Mouse (Mus musculus) mouse trophoblast stem cell (cell line): ENCODE data around the gene Bcdin3d.

Experiments
- in situ Hi-C, 2 experiments: fragments of 300-500 bp; cut with MseI, MboI; formaldehyde crosslinking; loops; 2 replicates in 1 of 2; 3 replicates in 1 of 2; pipeline ENCODE4 v1.15.1; 2025

The Bcdin3d gene

DNA sequence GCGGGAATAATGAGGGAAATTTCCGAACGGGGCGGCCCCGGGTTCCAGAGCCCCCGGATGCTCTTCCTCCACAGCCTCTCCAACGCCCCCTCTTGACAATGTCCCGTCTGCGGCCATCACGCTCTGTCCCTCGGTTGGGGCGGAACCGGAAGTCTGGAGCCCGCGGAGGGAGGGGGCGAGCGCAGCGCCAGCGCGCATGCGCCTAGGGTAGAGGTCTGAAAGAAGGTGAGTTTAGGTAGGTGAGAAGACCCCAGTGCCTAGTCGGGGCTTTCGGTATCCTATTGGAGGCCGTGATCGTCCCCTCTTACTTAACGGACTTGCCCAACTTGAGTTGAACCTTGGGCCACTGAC is at the start of gene Bcdin3d:
Bcdin3d (minus strand) TSS at position 155 of the 351 bp plus-strand sequence.
- in situ Hi-C loops, result loop anchor here in 1 of 2 experiments (5.0 kb wide), 1 partner anchor 57 kb away; no protein-coding TSS in a partner anchor

DNA sequence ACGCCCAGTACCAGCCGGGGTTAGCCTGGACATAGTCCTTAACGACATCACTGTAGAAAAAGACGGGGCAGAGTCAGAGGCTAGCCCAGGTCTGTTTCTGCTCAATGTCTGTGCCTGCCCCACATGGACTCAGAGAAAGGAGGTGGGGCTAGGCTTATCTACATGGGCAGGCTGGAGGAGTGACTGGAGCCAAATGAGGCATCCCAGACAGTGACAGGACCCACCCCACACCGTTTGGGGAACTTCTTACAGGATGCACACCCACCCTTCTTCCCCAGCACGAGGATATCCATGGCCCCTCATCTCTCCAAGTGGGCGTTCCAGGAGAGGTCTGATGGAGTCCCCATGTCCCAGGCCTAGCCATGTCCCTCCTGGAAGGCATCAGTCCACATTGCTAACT is 45.8 kb upstream of the Bcdin3d start:
- in situ Hi-C loops, result no loop called here

DNA sequence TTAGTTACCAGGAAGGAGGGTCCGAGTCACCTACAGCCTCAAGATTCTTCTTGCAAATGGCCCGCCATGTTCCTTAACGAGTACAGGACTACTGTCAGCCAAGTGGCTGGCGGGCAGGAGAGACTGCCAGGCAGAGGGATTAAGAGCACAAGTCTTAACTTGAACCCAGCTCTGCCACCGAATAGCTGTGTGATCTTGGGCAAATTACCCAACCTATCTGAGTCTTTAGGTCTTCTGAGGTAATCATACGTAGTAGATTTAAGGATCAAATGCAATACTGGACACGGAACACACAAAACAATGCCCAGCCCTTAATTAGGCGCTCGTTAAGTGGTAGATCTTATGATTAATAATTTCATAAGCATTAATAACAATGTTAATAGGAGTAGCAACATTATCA is 45.1 kb upstream of the Bcdin3d start:
- in situ Hi-C loops, result no loop called here

DNA sequence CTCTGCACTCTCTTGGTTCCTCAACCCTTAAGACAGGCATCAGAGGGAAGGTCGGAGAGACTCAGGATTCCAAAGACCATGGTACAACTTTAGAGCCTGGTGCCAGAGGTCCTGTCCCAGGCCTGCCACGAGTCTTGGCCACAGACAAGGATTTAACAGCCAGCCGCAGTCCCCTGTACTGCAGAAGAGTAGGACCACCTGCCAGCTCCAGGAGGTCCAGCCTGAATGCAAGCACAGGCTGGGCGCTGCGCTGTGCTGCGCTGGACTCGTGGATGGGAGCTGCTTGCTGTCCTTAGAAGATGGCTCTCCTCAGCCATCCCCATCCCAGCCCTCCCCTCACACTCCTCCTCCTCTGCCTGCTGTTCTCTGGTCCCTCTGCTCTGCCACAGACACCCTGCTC is 43.2 kb upstream of the Bcdin3d start:
- in situ Hi-C loops, result no loop called here

DNA sequence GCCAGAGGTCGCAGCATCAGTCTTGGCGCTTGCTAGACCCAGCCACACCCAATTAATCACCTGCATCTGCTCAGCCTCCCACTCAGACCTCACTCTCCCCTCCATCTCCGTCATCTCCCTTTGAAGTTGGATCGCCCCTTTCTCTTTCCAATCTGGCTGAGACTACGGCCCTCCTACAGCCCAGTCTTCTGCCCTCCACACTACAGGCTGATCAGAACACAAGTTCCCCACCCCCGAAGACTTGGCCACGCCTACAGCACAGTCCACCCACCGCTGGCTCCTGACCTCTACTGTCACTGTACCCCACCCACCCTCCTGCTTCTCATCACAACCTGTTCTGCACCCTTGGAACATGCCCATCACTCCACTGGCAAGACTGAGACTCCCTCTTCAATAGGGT is 42.2 kb upstream of the Bcdin3d start:
- in situ Hi-C loops, result no loop called here

DNA sequence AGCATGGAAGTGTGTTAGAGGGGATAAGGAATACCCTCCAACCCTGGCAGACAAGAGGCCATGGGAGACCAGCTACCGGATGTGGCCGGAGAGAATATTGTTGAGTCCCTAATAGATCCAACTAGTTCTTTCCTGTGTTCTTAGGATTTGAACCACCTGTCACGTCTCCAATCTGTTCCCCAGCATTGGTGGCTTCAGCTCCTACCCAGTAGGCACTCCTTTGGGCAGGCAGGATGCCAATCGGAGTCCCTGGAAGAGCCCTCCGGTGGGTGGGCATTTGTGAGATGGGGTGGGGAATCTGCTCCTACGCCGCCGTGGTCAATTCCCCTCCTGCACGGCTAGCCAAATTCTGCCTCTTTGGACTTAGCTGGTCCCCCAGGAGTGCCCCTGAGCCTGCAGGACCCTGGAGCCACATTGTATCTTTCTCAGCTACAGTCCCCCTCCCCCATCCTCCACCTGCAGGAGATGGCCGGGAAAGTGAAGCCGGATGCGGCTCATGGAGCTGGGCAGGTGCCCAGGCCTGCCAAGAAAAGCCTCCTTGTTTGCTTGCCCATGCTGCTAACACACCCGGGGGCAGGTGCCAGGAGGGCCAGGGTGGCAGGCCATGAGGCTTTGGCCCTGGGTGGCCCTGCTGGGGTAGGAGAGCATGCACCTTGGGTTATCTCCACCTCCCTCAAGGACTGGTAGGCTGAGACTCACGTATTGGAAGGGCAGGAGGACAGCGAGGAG is 37.4 kb upstream of the Bcdin3d start:
- in situ Hi-C loops, result no loop called here

DNA sequence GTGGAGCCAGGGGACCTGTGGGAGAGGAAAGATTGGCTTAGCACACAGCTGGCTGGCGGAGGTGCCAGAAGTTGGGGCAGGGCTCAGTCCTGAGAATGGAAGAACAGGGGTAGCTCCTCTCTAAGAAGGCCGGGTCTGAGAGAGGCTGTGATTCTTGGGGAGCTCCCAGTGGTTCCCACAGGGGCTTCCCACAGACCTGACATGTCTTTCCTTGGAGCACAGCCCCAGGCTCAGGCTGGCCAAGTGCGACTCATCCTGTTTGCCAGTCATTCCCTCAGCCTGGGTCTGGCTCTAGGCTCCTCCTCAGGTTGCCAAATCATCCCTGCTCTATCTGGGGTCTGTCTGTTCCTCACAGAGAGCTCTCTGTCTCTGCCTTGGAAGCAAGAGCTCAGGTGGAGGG is 36.1 kb upstream of the Bcdin3d start:
- in situ Hi-C loops, result no loop called here

DNA sequence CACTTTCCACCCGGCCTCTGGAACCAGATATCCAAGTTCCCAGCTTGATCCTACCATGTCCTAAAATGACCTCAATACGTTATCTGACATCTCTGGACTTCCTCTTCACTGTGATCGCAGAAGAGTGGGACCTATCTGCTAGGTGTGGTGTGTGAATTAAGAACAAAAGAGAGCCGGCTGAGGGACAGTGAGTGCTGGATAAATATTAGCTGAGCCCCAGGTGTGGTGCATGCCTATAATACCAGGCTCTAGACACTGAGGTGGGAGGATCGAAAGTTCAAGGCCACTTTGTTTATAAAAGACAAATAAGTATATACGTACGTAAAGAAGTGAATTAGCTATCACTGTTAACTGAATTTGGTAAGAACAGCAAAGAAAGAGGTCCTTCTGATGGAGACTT is 35.3 kb upstream of the Bcdin3d start:
- in situ Hi-C loops, result no loop called here

DNA sequence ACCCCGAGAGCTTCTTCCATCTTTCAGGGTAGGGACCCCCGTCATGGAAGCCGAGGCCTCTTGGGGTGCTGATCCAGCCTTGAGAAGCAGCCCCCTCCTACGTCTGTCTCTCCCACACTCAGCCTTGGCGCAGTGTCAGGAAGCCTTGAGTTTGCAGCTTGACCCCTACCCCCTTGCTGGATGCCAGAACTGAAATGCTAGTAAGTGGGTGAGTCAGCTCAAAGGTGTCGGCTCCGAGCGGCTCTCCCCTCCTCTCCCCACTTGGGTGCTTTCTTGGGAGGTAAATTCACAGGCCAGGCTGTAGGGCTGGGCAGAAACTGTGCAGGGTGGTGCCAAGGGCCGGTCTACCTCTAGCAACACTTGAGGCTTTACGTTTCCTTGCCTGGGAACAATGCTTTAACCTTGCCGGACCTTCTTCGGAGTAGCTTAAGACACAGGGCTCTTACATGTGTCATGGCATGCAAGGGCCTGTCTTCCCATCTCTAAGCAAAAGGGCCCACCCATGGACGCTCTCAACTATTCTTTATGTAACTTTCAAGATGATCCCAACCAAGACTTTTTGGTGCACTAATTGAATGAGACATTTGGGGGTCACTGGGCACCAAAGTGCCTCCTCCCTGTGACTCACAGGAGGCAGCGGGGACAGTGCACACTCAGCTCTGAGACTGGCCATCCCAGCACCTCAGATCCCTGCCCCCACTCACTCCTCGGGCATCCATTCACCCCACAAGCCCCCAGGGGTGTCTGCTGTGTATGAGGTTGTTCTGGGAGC is 31.0 kb upstream of the Bcdin3d start:
- in situ Hi-C loops, result no loop called here

DNA sequence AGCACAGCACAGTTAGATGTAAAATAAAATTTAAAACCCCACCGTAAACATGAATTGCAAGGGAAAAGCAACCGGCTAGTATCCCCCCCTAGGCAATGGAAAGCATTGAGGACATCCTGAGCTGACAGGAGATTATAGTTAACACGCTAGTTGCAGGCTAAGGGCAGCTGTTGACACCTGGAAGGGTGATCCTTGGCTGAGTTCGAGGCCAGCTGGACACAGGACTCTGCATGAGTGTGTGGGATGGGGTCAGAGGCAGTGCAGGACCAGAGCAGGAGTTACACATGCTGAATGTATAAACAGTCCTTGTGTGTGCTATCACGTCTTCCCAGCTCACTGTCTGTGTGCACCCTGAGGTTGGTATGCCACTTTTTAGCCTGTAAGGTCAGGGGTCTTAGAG is 28.7 kb upstream of the Bcdin3d start:
- in situ Hi-C loops, result loop anchor here in 1 of 2 experiments (5.0 kb wide), 1 partner anchor 84 kb away; no protein-coding TSS in a partner anchor

DNA sequence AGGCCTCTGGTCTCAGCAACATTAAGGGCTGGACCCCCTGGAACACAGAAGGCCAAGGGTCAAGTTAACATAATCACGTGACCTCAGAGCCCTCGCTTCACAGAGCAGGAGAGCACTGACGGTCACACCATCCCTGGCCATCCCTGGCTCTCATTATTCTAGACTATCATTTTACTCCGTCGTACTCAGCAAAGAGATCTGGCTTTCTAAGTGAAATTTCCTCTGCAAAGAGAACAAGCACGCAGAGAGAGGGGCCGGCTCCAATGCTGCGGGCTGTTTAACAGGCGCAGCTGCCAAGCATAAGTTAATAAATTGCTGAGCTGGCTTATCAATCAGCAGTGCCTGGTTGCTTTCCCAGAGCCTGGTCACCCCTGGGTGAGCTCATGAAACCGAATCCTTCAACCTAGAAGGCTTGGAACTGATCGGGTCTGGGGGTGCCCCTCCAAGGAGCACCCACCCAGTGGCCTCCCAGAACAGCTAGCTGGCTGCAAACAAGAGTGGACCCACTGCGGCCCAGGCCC is 27.8 kb upstream of the Bcdin3d start:
- in situ Hi-C loops, result loop anchor here in 1 of 2 experiments (5.0 kb wide), 1 partner anchor 85 kb away; no protein-coding TSS in a partner anchor

DNA sequence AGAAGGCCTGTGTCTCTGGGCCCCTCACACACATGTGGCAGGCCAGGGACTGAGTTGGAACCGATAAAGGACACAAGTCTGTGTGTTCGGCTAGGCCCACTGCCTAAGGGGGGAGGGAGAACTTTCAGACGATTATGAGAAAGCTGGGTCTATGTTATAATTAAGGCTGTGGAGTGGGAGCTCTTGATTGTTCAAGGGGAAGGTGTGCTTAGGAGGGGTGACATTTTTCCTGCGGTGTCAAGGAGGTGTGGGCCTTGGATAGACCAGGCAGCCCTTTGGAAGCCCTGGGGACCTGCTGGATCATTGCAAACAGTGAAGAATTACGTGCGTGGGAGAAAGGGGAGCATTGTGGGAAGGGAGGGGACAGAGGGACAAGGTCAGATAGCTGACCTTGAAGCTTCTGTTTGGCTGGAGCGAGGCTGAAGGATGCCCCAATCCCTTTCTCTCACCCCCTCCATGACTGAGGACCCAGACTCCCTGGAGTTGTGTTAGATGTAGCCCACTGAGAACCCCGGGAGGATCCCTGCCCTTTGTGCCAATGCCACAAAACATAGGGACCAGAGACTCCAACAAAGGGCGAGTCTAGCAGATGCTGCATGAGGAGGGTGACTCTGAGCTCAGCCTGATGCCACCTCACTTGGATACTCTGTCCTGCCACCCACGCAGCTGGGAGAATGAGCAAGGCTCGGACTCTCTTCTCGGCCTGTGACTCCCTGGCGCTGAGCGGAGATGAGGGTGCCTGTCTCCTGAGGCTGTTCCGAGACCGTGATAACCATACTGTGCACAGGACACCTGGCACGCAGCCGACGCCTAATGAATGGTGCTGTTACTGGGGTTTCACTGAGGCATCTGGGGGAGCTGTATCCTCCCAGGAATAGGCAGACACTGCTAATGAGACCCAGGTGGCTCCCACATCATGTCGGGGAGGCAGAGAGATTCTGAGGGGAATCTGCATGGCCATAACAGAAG is 27.0 kb upstream of the Bcdin3d start:
- in situ Hi-C loops, result loop anchor here in 1 of 2 experiments (5.0 kb wide), 1 partner anchor 86 kb away; no protein-coding TSS in a partner anchor

DNA sequence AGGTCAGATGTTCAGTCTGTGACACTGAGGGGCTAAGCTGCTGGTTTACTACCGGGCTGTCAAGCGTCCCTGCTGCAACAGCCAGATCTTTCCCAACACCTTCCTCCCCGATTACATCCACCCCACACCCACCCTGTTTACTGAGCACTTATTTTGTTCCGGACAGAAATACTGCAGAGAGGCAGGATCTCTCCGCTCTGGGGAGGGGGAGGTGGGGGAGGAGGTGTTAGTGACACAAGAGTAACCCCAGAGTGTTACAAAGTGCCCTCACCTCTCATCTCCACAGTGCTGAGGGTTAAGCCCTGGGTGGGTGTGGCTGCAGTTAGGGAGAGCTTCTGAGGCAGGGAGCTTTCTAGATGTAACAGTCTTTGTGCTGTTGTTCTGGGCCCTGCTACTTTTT is 25.8 kb upstream of the Bcdin3d start:
- in situ Hi-C loops, result loop anchor here in 1 of 2 experiments (5.0 kb wide), 1 partner anchor 87 kb away; no protein-coding TSS in a partner anchor

DNA sequence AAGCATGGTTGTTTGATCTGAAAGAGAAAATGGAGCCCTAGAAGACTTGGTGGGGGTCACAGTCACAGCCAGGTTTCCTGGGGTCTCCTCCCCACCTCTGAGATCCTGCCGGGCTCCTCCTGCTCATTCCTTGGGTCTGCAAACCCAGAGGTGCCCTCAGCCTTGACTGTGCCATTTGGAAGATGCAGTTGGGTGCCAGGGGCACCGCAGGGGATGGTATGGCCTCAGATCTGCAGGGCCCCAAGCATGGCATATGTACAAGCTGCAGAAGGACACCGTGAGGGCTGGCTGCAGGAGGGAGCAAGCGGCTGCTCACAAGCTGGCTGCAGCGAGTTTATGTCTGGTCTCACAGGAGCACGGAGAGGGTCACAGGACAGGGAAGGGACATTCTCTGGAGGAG is 25.2 kb upstream of the Bcdin3d start:
- in situ Hi-C loops, result loop anchor here (5.0 to 10.0 kb wide), 3 partner anchors 88 to 185 kb away; partner anchors contain the start of gene Aqp5 (in 1 of the 2)

DNA sequence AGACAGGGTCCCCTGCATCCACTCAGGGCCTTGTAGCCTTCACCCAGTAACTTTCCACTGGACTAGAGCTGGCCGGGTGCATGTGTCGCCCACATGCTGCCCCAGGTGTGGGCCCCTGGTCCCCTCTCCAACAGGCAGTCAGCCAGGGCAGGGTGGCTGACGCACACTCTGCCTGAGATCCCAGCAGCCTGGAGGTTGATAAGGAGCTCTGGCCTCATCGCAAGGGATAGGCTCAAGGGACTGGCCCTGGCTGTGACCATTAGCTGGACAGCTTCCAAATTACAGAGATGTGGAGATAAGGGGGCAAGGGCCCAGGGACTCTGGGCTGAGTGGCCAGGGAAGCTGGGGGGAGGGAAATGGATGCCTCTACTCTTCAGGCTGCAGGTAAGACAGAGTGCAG is 24.3 kb upstream of the Bcdin3d start:
- in situ Hi-C loops, result loop anchor here (5.0 to 10.0 kb wide), 2 partner anchors 94 to 186 kb away; partner anchors contain the start of gene Aqp5 (in 1 of the 2)

DNA sequence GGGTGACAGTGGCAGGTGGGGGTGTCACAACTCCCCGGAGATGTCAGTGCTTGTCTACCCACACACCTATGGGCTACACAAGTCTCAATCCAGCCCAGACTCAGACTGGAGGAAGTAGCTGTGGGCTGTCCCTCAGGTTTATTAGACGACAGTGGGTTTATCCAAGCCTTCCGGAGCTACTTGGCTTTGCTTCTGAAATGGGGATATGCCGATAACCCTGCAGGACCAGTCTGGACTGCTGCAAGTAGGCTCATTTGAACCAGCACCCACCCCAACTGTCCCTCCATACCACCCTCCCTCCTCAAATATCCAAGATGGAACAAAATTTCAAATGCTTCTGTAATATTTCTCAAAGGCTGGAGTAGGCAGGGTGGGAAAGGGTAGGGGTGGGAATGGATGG is 23.8 kb upstream of the Bcdin3d start:
- in situ Hi-C loops, result loop anchor here (5.0 to 10.0 kb wide), 2 partner anchors 94 to 186 kb away; partner anchors contain the start of gene Aqp5 (in 1 of the 2)

DNA sequence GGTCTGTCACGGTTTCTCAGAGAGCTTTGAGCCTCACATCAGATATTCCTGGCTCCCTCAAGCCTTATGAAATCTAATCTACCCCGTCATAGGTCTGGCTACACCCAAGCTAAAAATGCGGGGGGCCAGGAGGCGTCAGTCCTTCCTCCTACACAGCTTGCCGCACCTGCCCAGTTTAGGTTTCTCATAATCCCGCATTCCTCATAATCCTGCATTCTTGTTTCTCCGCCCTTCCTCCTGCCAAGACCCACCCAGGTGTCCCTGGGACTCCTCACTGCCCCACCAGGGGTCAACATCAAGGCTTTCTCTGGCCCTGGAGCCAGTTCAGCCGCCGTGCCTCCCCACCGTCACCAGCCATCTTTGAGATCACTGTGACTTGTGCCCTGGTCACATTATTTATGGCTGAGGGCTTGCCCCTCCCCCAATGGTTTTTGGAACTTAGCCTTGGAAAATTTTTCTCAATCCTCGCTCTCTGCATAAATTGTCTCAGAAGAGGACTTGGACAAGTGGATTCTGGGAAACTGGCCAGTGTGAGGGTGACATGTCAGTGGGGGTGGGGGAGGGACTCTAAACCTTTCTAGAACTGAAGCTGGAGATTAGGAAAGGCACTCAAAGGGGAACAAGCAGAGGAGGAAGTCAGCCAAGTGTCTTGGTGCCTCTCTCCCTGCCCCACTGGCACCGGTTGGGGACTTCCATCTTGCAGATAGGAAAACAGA is 23.2 kb upstream of the Bcdin3d start:
- in situ Hi-C loops, result loop anchor here (5.0 to 10.0 kb wide), 2 partner anchors 95 to 187 kb away; partner anchors contain the start of gene Aqp5 (in 1 of the 2)

DNA sequence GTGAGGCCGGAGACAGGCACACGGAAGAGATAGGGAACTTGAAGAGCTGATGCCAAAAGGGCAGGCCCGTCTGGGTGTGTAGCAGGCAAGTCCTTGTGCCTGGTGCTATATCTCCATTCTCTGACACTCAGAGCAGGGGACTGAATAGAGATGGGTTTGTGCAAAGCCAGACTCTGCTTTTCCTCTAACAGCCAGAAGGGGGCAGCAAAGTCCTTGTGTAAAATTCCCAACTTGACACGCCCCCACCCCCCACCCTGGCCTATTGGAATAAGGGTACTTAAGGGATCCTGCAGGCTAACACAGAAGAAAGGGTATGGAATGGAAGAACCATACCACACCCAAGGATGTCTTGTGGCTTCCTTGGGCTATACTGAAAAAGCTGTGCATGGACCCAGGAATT is 22.5 kb upstream of the Bcdin3d start:
- in situ Hi-C loops, result loop anchor here (5.0 to 10.0 kb wide), 2 partner anchors 95 to 188 kb away; partner anchors contain the start of gene Aqp5 (in 1 of the 2)

DNA sequence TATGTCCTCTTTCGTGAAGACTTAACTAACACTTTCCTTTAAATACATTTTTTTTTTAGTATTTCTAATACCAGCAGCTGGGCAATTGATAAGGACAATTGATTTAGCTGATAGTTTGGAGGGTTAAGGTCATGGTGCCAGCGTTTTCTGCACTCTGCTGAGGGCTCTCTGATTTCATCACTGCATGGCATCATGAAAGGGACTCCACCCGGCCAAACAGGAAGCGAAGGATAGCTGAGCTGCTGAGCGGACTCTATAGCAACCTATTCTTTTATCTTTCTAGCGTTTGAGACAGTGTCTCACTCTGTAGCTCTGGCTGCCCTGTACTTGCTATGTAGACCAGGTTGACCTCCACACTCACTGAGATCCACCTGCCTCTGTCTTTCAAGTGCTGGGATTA is 10.2 kb upstream of the Bcdin3d start:
- in situ Hi-C loops, result no loop called here

DNA sequence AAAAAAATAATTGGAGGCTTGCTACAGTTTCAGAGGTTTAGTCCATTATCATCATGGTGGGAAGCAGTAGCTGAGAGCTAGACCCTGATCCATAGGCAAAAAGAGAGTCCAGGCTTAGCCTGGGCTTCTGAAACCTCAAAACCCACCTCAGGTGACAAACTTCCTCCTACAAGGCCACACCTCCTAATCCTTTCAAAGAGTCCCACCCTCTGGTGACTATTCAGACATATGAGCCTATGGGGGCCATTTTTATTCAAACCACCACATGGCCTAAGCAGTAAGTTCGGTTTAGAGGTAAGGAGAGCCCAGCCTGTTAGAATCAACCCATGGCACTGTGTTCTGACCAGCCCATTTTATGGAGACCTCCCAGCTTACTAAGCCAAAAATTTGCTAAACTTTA is 1.3 kb upstream of the Bcdin3d start:
- in situ Hi-C loops, result no loop called here
